Mouse (Mus musculus): ENCODE measurements at regions not wholly inside any gene's neighbourhood (a gene's known extent, or its start where the extent isn't known, plus 50 kb on each side); places are given as distances from the start of the nearest gene placed in this dataset.

DNA sequence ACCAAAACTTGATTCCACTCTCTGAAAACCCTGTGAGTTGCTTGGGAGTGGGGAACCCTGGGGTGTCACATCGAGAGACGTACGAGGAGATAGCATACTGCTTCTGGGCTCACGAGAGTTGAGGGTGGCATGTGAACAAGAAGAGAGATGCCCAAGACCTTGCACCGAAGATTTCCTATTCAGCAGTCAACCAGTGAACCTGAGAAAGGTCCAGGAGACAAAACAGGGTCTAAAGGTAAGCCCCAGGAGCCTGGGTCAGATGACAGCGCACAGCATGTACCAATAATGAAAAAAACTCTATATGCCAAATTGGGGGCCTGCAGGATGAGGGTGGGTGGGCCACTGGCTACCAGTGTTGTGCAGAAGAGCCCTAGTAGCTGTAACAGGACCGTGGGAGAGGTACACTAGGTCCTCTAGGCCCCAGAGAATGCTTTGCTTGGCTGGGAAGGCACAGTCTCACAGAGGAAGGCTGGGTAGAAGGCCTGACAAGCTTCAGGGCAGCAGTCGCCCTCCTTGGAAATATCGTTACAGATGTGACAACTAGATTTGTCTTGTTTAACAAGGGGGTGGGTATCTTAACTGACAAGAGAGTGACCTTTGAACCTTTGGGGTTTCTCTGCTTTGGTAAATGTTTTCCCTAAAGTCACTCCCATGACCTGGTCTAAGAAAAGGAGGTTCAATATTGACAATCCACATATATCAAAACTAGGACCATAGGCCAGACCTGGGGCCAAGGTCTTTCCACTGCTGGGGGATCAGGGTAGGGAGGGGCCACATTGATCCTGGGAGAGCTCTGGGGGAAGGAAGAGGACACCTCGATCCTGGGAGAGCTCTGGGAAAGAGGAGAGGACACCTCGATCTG is 93.1 kb downstream of the Zfp706 start:
- 83% methylated on average over 11 of the region's 11 CpGs for WGBS
- TF ChIP-seq POLR2A (IDR thresholded peaks at IDR 0.05; ENCODE audit: borderline replicate concordance, control insufficient read depth, low read depth, low read length) (no peak), CTCF (IDR thresholded peaks at IDR 0.05; ENCODE audit: control insufficient read depth, insufficient read depth, low read length) (no peak)
- H3K27ac ChIP-seq (ENCODE audit: control insufficient read depth, insufficient read depth, low read depth, low read length, poor library complexity) = no peak overlapping the region

DNA sequence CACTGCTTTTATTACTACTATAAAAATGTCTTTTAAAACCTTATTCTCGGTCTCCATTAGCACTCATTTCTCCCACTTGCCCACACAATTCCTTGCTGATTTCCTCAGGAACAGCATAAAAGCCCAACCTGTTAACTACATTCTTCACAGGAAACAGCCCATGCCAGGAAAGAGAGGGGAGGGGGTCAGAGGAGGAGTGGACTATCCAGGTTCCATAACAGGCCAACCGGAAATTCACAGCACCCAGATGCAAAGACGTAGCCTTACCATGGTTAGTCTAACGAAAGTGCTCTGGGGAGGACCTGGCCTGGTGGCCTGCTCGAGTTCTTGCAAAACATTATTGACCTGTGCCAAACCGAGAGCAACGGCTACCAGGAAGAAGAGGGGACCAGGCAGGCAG is 94.3 kb downstream of the Zfp706 start:
- 87% methylated on average over 7 of the region's 7 CpGs for WGBS
- Histone ChIP-seq H3K4me3 (replicated peaks; ENCODE audit: control insufficient read depth, low read depth, low read length) (no peak overlapping the region), H3K27ac (ENCODE audit: control insufficient read depth, insufficient read depth, low read depth, low read length, poor library complexity) (no peak overlapping the region), H3K4me1 (ENCODE audit: control insufficient read depth, insufficient read depth, low read length) (no peaks in the 10 kb centered on the region)
- TF ChIP-seq POLR2A (IDR thresholded peaks at IDR 0.05; ENCODE audit: borderline replicate concordance, control insufficient read depth, low read depth, low read length) (no peak), CTCF (IDR thresholded peaks at IDR 0.05; ENCODE audit: control insufficient read depth, insufficient read depth, low read length) (no peak)

More for the DNA sequence above, 93.1 kb downstream of the Zfp706 start:
- Histone ChIP-seq H3K4me1 (ENCODE audit: control insufficient read depth, insufficient read depth, low read length) (no peaks in the 10 kb centered on the region), H3K4me3 (replicated peaks; ENCODE audit: control insufficient read depth, low read depth, low read length) (no peak overlapping the region)

DNA sequence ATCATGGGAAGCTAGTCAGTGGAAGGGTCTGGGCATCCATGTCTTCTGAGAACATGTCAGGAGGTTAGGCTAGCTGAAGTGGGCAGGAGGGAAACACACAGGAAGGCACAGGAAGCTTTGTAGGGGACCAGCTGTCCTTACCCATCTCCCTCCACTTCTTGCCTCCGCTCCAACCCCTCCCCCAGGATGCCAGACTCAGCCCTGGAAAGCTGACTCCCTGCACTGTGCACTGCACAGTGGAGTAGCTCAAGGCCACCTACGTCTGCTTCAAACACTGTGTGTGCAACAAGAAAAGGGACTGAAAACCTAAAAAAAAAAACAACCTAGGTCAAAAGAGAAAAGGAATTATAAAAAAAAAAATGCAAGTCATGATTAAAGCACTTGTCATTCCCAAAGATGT is 97.3 kb downstream of the Zfp706 start:
- H3K27ac ChIP-seq (ENCODE audit: control insufficient read depth, insufficient read depth, low read depth, low read length, poor library complexity) = no peak overlapping the region
- no peaks in the 10 kb centered on the region; the same call in 1 of the 2 replicates for H3K4me1 ChIP-seq (ENCODE audit: control insufficient read depth, insufficient read depth, low read length)
- H3K4me3 ChIP-seq (replicated peaks; ENCODE audit: control insufficient read depth, low read depth, low read length) = no peak overlapping the region
- TF ChIP-seq POLR2A (IDR thresholded peaks at IDR 0.05; ENCODE audit: borderline replicate concordance, control insufficient read depth, low read depth, low read length) = no peak
- TF ChIP-seq CTCF (IDR thresholded peaks at IDR 0.05; ENCODE audit: control insufficient read depth, insufficient read depth, low read length) = no peak
- 88% methylated on average over 2 of the region's 2 CpGs for WGBS

DNA sequence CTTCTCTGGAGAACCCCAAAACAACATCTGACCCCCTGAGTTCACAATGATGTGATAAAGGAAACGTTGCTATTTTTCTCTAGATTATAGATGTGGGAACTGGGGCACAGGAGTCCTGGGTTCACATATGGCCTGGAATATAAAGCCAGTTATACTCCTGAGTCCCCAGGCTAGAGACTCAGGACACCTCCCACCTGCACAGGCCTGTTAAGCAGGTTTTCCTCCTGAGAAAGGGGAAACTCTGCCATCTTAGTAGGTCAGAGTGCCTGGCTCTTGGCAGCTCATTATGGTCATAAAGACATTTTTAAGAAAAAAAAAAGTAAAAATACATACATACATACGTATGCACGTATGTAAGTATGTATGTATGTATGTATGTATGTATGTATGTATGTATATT is 98.1 kb downstream of the Zfp706 start:
- H3K27ac ChIP-seq (ENCODE audit: control insufficient read depth, insufficient read depth, low read depth, low read length, poor library complexity) = no peak overlapping the region
- H3K4me1 ChIP-seq (ENCODE audit: control insufficient read depth, insufficient read depth, low read length) = no peaks in the 10 kb centered on the region; the same call in 1 of the 2 replicates
- no peak for TF ChIP-seq POLR2A (IDR thresholded peaks at IDR 0.05; ENCODE audit: borderline replicate concordance, control insufficient read depth, low read depth, low read length)
- no peak for TF ChIP-seq CTCF (IDR thresholded peaks at IDR 0.05; ENCODE audit: control insufficient read depth, insufficient read depth, low read length)
- 84% methylated on average over 3 of the region's 3 CpGs for WGBS
- H3K4me3 ChIP-seq (replicated peaks; ENCODE audit: control insufficient read depth, low read depth, low read length) = no peak overlapping the region

DNA sequence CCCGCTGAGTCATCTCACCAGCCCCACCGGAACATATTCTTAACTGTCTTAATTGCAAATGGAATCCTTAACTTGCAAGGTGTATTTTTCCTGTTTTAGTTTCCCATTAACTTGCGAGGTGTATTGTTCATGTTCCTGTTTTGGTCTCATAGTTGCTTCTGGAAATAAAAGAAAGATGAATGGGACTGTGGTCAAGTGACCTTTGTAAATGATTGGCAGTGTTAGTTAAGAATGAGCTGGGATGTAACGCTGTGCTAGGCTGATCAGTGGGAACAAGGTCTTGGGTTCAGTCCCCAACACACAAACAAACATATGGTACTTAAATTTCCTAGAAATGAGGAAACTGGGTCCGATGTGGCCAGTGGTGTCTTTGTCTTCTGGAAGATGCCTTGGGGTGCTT is 100.8 kb downstream of the Zfp706 start:
- 61% methylated on average over 5 of the region's 5 CpGs for WGBS
- no peak overlapping the region for H3K27ac ChIP-seq (ENCODE audit: control insufficient read depth, insufficient read depth, low read depth, low read length, poor library complexity)

DNA sequence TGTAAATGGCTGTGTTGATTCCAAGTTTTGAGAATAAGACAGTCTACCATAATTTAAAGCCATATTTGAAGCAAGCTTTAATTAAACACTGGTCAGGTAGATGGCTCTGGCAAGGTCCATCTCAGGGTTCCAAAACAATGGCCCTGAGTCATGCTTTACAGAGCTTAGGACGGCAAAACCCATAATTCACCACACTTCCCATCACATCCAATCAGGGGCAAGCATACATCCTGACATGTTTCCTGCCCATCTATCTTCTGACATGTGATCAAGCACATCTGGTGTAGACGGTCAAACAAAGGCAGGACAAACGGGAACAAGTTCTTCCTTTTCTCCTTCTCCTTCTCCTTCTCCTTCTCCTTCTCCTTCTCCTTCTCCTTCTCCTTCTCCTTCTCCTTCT is 101.5 kb downstream of the Zfp706 start:
- 20% methylated on average over 3 of the region's 3 CpGs for WGBS
- H3K4me3 ChIP-seq (replicated peaks; ENCODE audit: control insufficient read depth, low read depth, low read length) = no peak overlapping the region
- no peaks in the 10 kb centered on the region; the same call in 1 of the 2 replicates for H3K4me1 ChIP-seq (ENCODE audit: control insufficient read depth, insufficient read depth, low read length)
- TF ChIP-seq CTCF (IDR thresholded peaks at IDR 0.05; ENCODE audit: control insufficient read depth, insufficient read depth, low read length) = no peak
- no peak for TF ChIP-seq POLR2A (IDR thresholded peaks at IDR 0.05; ENCODE audit: borderline replicate concordance, control insufficient read depth, low read depth, low read length)
- no peak overlapping the region for H3K27ac ChIP-seq (ENCODE audit: control insufficient read depth, insufficient read depth, low read depth, low read length, poor library complexity)

More for the DNA sequence above, 100.8 kb downstream of the Zfp706 start:
- no peak overlapping the region for H3K4me3 ChIP-seq (replicated peaks; ENCODE audit: control insufficient read depth, low read depth, low read length)
- H3K4me1 ChIP-seq (ENCODE audit: control insufficient read depth, insufficient read depth, low read length) = no peaks in the 10 kb centered on the region; the same call in 1 of the 2 replicates
- no peak for TF ChIP-seq POLR2A (IDR thresholded peaks at IDR 0.05; ENCODE audit: borderline replicate concordance, control insufficient read depth, low read depth, low read length)
- TF ChIP-seq CTCF (IDR thresholded peaks at IDR 0.05; ENCODE audit: control insufficient read depth, insufficient read depth, low read length) = no peak

DNA sequence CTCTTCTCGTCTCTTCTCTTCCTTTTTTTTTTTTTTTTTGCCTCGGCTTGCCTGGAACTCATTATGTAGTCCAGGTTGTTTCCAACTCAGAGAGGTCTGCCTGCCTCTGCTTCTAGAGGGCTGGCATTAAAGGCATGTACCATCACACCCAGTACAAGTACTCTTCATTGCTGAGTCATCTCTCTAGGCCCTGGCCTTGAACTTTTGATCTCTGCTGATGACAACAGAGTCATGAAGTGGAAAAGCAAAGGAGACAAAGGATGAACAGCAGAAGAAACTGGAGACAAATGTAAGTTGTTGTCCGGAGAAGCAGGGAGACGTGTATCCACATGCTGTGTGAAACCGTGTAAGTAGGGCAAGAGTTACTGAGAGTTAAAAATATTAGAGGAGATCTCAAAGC is 103.7 kb downstream of the Zfp706 start:
- WGBS = 61% methylated on average over 5 of the region's 5 CpGs
- no peaks in the 10 kb centered on the region; the same call in 1 of the 2 replicates for H3K4me1 ChIP-seq (ENCODE audit: control insufficient read depth, insufficient read depth, low read length)

DNA sequence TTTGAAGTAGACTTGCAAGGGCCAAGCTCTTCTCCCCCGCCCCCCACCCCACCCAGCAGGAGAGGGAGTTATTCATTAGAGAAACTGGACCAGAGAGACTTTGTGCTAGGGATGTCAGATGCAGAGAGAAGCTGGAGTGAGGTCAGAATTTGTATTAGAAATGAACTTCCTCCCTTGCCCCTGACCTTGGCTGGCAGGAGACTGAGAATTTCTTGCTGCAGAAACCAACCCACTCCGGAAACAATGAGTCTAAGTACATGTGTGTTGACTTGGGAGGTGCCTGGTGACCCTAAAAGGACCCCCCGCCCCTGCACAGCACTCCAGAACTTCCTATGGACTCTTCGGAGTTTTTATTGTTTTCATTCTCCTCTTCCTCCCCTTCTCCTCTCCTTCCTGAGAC is 104.3 kb downstream of the Zfp706 start:
- no peak for TF ChIP-seq POLR2A (IDR thresholded peaks at IDR 0.05; ENCODE audit: borderline replicate concordance, control insufficient read depth, low read depth, low read length)
- no peak for TF ChIP-seq CTCF (IDR thresholded peaks at IDR 0.05; ENCODE audit: control insufficient read depth, insufficient read depth, low read length)
- no peaks in the 10 kb centered on the region; the same call in 1 of the 2 replicates for H3K4me1 ChIP-seq (ENCODE audit: control insufficient read depth, insufficient read depth, low read length)
- H3K4me3 ChIP-seq (replicated peaks; ENCODE audit: control insufficient read depth, low read depth, low read length) = no peak overlapping the region
- 4% methylated on average over 4 of the region's 4 CpGs for WGBS
- no peak overlapping the region for H3K27ac ChIP-seq (ENCODE audit: control insufficient read depth, insufficient read depth, low read depth, low read length, poor library complexity)

More for the DNA sequence above, 103.7 kb downstream of the Zfp706 start:
- H3K27ac ChIP-seq (ENCODE audit: control insufficient read depth, insufficient read depth, low read depth, low read length, poor library complexity) = no peak overlapping the region
- H3K4me3 ChIP-seq (replicated peaks; ENCODE audit: control insufficient read depth, low read depth, low read length) = no peak overlapping the region
- TF ChIP-seq POLR2A (IDR thresholded peaks at IDR 0.05; ENCODE audit: borderline replicate concordance, control insufficient read depth, low read depth, low read length) (no peak), CTCF (IDR thresholded peaks at IDR 0.05; ENCODE audit: control insufficient read depth, insufficient read depth, low read length) (no peak)

Data from bone marrow, adult 2 months (tissue).